Mouse (Mus musculus) hematopoietic stem cell, adult 5-6 weeks (primary cell): Measurements from ENCODE around the gene Msl1. TPM values are rescaled to one million over a fixed set of nuclear protein-coding genes. Genes with fewer than 3 reads are reported as not detected.
A peak's percentile ranks its signal among the peaks of the same experiment; 100 is the strongest.

Source experiments
- ATAC-seq, 2 experiments: fragments of 125-278 bp in 1 of 2; replicated peaks in 1 of 2; 2 replicates each; pipeline ENCODE4 v1.8.0; 2016 to 2017; ENCODE audit warnings: inconsistent platforms in 2 of 2, mild to moderate bottlenecking in 2 of 2, moderate number of reproducible peaks in 2 of 2, low read depth in 1 of 2, moderate TSS enrichment in 1 of 2; ENCODE audit not compliant: low FRiP score in 2 of 2, poor library complexity in 2 of 2, severe bottlenecking in 2 of 2, insufficient read depth in 1 of 2, low TSS enrichment in 1 of 2
- total RNA-seq: library from RNA; stranded (forward); fragments of 172-1452, 232-1000 nt; gene quantifications from 2 replicates; pipeline ENCODE4 v1.2.3, GENCODE M21; 2017

Gene Msl1
- total RNA-seq, result 81.7 and 82.7 TPM in 2 replicates

DNA sequence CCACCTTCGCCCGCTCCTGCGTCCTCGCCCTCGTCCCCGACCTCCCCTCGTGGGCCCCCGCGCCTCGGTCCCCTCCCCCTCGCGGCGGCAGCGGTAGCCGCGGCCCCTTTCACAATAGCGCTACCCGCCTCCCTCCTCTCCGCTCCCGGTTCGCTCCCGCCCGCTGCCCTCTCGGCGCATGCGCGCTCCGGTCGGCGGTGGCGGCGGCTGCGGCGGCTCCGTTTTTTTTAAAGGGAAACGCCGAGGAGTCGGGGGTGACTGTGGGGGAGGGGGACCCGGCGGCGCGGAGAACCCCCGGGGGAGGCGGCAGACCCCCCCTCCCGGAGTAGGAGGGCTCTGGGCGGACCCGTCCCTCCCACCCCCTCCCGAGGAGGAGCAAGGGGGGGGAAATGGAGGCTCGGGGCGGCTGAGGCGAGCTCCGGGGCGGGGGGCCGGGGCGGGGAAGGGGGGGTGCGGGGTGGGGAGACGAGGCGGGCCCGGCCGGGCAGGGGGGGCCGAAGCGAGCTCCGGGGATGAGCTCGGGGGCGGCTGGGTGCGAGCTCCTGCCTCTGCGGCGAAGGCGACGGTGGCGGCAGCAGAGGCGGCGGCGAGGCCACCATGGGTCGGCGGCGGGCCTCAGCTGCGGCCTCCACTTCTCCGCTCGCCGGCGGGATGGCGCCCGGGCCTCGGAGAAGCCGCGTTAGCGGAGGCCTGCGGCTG, at the start of gene Msl1:
Gene Msl1, plus strand, starts transcription at position 502 of the 699 bp plus-strand sequence.
- ATAC-seq, result peak; percentile 29 to 60

DNA sequence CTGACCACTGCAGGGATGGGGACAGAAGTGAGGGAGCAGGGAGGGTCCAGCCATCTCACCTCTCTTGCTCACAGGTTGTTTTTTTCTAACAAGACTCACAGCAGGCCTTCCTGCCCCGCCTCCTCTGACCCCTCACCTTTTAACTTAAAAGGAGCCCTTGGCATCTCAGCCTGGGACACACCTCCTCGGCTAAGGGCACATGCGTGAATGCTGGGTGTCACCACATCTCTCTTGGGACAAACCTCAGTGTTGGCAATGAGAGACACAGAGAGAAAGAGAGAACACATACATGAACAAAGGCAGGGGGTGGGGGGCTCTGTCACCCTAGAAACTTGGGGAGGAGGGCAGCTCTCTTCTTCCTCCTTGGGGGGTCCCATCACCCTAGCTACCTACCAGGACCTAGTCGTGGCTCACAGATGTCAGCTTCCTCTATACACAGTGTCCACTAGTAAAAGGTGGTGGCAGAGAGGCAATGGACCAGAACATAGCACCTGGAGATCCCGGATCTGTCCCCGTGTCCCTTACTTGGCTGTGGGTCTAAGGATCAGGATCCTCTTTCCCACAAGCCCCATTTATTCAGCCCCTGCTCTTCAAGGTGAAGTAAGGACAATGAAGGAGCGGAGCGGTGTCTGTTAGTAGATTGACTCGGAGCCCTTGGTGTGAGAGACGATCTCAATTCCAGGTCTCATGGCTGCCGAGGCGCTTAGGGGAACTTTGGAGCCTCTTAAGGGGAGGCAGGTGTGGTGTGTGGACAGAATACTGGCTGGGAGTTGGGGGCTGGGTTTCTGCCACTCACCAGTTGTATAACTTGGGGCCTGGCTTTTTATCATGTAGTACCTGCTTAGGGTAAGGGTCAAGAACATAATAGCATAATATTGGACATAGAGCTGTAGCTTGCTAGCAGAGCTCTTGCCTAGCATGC, 49.1 kb upstream of the Msl1 start:
- no peak for ATAC-seq

DNA sequence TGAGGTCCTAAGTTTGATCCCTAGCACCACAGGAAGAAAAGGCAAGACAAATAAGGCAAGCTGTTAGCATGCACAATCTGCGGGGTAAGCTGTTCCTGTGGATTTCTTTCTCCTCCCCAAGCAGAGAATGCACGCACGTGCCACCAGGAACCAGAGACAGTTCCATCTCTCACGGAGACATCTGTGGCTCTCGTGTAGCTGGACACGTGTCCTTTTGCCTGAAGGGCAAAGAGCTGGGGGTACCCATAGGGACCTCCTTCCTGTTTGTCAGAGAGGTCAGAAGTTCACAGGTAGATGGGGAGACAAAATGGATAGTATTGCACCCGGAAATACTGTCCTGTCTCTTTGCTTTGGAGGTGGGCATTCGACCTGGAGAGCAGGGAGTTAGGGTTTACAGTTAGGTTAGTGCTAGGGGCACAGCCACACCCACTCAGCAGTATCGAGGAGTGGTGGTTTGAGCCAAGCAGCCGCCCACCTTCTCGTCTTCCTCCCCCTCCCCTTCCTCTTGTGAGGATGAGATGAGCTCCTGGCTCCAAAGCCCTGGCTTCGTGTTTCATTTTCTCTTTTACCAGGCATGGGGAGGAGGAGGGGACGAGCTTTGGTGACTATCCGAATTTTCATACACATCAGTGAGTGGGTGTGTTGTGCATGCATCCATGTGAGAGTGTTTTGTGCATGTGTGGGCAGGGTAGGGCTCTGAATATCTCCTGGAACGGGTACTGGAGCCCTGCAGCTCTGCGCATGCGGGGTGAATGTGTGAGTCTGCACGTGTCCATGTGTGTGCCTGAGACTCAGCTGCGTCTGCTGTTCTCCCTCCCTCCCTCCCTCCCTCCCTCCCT, 48.2 kb upstream of the Msl1 start:
- ATAC-seq, result peak; percentile 35 to 52

DNA sequence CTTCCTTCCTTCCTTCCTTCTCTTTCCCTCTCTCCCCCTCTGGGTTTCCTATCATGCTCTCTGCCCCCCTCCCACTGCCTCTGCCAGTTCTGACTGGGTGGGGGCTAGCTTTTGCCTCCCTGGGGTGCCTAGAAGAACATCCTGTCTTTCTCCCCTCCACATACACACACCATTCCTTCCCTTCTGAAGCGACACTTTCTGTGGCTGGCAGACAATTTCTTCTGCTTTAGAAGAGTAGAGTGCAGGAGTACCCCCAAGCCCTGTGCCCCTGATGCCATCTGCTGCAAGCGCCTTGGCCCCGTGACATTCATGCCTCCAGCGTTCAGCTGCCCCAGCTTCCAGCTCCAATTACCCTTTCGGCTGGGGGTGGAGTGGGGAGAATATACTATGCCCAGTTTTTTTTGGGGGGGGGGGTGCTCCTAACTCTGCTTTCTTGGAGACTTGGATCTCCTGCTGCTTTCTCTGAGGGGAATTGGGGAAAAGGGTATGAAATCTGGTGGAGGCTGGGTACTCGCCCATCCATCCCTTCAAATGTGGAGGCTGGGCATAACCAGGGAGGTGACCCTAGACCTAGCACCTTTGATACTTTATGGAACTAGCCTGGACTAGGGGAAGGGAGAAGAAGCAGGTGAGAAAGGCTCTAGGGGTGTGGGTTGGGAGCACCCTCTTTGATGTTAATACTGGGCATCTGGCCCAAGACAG, 47.4 kb upstream of the Msl1 start:
- ATAC-seq, result no peak

DNA sequence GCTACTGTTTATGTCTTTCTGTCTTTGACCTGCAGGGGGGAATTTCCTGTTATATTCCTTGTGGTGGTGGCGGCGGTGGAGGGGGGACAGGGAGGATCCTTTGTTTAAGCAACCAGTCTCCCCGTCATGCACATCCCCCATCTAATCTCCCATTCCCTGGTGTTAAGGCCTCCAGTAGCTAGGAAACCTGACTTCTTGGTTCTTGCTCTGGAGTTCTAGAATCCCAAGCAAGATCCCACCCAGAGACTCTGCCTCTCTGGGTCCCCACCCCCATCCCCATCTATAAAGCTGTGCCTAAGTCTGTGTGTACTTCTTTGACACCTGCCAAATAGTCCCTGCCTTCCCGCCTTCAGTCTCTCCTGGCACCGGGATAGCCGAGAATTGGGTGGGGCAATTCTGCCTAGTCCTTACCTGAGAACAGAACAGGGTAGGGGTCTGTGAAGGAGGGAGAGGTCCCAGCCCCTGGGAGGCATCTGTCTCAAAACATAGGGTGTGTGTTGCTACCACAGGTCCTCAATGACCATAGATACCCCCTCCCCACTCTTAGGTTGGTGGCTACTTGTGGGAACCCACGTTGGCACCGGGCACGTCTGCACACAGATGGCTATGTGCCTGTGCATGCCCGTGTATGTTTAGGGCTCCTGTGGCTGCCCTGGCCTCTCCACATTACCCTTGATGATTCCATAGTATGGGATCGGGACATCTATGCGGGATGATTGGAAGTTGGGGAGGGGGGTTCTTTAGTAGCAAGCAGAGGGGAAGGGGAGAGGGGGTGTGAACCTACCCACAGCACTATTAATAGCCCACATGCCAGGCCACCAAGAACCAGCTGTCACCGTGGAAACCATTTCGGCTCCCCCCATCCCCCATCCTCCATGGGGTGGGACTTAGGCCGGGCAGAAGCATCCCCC, 46.6 kb upstream of the Msl1 start:
- ATAC-seq, result no peak

DNA sequence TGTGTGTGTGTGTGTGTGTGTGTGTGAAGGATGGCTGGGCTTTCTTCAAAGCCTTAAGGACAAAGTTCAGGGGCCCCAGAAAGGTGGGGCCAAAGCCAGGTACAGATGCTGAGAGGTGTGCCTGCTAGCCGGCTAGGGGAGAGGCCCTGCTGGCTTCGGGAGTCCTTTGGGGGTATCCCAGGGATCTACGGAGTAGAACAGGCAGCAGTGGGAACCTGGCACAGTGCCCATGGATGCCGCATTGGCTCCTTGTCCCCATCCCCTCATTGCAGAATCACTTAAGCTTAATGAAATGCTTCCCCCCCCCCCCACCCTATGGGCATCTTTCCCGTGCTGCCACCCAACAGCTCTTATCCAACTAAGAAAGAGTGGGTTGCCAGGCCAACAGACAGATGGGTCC, 45.6 kb upstream of the Msl1 start:
- no peak for ATAC-seq

DNA sequence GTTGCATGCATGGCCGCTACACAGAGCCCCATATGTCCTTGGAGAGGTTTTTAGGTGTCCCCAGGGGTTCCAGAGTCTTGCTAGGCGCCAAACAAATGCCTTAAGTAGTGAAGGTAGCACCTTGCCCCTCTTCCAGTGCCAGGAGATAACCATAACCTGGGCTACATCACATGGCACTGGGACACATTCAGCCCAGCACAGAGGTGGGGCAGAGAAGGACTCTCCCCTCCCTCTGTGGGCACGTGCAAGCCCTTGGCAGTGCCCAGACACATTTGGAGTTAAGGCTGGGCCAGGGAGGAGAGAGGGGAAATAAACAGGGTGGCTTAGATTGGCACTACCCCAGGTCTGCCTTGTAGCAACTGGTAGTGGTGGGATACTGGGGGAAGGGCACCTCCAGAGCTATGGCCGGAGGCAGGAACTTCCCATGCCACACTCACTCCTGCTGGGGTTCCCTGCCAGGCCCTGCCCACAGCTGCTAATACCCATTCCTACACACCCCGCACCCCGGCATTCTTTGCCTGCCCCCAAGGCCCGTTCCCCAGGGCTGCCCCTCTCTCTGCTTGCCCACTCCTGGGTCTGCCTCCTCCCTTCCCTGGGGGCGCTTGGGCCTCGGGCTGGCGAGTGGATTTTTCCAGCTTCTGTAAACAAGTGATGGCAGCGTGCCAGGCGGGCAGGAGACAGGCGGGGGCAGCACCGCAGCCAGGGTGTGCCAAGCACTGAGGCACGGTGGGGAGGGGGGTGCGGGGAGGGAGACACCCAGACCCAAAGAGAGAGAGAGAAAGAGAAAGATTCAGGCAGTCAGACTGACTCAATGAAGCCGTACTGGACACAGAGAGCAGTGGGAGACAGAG, 44.7 kb upstream of the Msl1 start:
- peak; percentile 23 to 27; a peak in 3 of 4 replicates for ATAC-seq

DNA sequence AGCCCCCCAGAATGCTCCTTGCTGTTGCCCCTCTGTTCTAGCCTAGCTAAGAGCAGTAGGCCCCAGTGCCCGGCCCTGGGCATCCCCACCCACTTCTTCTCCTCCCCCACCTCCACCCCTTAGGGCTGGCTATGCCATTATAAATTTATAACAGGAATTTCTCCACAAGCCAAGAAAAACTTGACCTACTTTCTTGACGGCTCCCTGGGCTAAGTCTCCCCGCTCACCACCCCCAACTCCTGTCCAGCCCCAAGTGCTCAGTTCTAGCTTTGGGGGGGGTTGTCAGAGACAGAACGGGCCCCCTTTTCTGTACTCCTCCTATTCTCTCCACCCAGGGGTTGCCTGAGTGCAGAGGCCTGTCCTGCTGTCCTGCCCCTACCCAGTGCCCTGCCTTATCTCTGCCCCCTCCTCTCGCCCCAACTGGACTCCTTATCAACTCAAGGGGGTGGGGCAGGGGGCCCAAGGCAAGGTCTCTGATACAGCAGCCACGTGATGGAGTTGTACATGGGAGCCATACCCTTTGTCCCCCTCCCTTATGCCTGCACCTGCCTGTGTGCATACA, 44.0 kb upstream of the Msl1 start:
- no peak for ATAC-seq

DNA sequence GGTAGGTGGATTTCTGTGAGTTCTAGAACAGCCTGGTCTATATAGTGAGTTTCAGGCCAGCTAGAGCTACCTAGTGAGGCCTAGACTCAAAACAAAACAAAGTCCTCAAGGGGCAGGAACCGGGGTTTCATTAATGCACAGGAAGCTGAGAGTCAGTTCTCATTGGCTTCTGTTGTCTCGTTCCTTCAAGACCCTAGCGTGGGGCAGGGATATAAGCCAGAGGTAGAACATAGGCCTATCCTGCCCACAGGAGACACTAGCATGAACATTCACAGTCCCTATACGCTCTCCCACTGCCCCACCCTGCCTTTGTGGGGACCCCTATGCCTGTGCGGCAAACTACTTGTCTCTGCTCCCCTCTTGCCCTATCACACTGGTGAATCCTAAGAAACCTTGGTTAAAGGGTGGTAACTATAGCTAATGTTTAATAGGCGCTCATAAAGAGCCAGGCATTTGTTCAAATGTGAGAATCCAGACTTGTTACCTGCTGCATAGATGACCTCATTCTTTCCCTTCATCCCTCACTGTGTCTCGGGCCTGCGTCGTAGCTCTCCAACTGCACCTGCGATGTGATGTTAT, 42.7 kb upstream of the Msl1 start:
- ATAC-seq, result no peak

DNA sequence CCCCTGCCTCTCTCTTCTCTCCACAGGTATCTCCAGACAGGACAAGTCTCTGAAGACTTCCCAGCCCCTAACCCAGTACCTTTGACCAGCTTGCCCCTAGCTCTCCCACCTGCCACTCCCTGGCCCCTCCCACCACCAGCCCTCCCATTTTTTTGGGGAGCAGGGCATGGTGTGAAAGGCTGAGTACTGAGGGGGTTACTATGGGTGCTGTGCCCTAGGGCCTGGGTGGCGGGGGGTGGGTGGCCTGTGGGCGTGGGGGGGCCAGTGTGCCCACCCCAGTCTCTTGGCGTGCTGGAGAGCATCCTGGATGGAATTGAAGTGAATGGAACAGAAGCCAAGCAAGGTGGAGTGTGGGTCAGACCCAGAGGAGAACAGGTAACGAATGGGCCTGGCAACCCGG, 42.1 kb upstream of the Msl1 start:
- no peak for ATAC-seq

DNA sequence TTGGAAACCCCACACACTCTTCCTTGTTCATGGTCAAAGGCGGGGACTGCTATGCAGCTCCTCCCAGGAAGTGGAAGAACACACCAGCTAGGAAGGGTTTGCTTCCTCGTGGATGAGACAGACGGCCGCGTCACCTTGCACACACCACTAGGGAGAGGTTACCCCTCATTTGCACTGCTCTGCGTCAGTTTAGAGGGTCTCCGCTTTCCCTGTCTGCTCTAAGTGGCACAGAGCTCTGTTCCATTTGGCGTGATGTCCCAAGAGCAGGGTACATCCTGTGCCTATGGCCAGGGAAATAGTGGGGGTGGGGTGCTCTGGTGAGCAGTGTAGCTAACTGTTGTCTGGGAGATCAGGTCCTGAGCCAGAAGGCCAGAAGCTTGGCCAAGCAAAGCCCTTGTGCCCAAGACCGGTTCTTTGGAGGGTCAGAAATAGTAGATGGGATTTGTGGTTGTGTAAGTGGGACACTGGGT, 41.1 kb upstream of the Msl1 start:
- no peak for ATAC-seq

DNA sequence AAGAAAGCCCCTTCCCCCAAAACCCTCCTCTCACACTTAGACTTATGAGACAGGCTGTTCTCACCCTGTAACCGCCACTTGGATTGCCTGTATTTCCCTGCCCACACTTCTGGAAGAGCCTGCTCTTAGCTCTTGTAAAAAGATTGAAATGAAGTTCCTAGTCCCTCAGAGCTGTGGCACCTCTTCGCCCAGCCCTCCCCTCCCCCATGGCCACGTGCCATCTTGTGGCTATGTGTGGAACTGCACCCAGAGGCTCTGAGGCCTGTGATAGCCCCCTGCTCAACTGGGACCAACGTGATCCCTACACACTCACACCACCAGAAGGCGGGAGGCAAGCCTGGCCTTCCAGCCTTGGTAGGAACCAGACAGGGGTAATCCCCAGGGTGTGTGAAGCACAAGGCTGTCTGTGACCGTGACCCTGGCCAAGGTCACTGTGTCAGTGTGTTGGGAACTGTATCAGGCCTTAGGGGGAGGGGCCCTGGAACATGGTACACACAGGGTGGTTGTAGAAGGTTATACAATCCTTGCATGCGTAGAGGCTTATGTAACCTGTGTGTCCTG, 40.6 kb upstream of the Msl1 start:
- peak; percentile 79 to 81 for ATAC-seq

DNA sequence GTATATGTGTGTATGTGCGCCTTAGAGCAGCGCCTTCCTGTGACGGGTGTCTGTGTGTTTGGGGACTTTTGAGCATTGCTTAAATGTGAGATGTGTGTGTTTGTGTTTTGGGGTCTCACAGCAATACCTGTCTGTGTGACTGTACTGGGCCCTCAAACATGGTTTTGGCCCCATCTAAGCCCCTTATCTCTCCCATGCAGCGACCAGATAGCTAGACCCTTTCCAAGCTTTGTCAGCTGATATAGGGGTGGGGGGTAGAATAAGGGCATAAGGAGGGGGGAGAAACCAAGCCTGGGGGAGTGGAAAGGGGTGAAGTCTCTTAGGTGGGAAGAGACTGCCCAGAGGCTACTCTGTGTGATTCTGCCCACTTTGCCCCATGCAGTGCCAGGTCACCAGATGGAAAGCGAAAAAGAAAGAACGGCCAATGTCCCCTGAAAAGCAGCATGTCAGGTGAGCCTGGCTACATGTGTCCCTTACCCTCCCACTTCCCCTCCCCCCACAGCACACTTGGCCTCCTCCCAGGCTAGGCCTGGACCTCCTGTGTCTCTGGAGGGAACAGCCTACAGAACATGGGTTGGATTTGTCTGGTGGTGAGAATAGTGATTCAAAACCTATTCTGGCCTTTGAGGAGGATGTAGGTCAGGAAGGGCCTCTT, 39.5 kb upstream of the Msl1 start:
- ATAC-seq, result no peak

DNA sequence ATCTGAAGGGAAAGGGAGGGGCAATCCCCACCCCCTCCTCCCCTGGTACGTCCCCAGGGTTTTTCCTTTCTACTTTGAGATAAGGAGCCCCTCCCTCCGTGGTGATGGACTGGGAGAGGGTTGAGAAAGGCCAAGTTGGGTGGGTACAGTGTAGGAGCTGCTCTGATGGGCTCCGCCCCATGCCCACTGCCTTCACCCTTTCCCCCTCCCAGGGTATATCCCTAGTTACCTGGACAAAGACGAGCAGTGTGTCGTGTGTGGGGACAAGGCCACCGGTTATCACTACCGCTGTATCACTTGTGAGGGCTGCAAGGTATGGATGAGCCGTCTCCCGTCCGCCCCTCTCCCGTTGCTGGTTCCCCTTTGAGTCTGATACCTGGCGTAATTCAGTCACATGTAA, 38.6 kb upstream of the Msl1 start:
- no peak for ATAC-seq
